Mouse (Mus musculus) neural tube, embryonic 13.5 days (tissue): ENCODE results near the gene Cela2a. TPM values are rescaled to one million over a fixed set of nuclear protein-coding genes. Genes with fewer than 3 reads are reported as not detected.

ENCODE experiments used
- ATAC-seq: fragments of 200-750 bp; cut with Nextera tagmentation; 2 replicates; pipeline ENCODE4 v1.8.0; 2017; ENCODE audit warnings: low read depth, mild to moderate bottlenecking, moderate TSS enrichment, moderate library complexity
- H3K27ac ChIP-seq: fragments of 300-500 bp; sonication (generic); replicated peaks from 2 replicates; pipeline ENCODE4 v1.5.1; 2015; ENCODE audit warnings: moderate library complexity, mild to moderate bottlenecking, inconsistent platforms
- H3K27me3 ChIP-seq: fragments of 300-500 bp; sonication (generic); 2 replicates; pipeline ENCODE4 v1.6.1; 2015; ENCODE audit warnings: mild to moderate bottlenecking, inconsistent platforms
- H3K36me3 ChIP-seq: fragments of 300-500 bp; sonication (generic); 2 replicates; pipeline ENCODE4 v1.6.1; 2015; ENCODE audit warnings: mild to moderate bottlenecking, inconsistent platforms
- H3K4me1 ChIP-seq: fragments of 300-500 bp; sonication (generic); replicated peaks from 2 replicates; pipeline ENCODE4 v1.6.1; 2015; ENCODE audit warnings: inconsistent platforms
- H3K4me2 ChIP-seq: fragments of 300-500 bp; sonication (generic); 2 replicates; pipeline ENCODE4 v1.6.1; 2015; ENCODE audit warnings: inconsistent platforms, mild to moderate bottlenecking, moderate library complexity
- H3K4me3 ChIP-seq: fragments of 300-500 bp; sonication (generic); 2 replicates; pipeline ENCODE4 v1.5.1; 2015; ENCODE audit warnings: mild to moderate bottlenecking, inconsistent platforms
- H3K9ac ChIP-seq: fragments of 300-500 bp; sonication (generic); 2 replicates; pipeline ENCODE4 v1.6.1; 2015; ENCODE audit warnings: moderate library complexity, mild to moderate bottlenecking, inconsistent platforms
- H3K9me3 ChIP-seq: fragments of 300-500 bp; sonication (generic); 2 replicates; pipeline ENCODE4 v1.6.1; 2016; ENCODE audit warnings: inconsistent platforms
- WGBS: fragments of 180-500 bp; shearing (Covaris S2); methylation state at CpG from one replicate; pipeline ENCODE4 v1.1.7; 2015; 5-methylcytosine and 5-hydroxymethylcytosine counted together
- polyA plus RNA-seq: library from polyadenylated mRNA; unstranded; fragments of >200 nt; fragmentation: Nextera tagmentation; extraction: Ambion mirVana; gene quantifications from 2 replicates; pipeline ENCODE4 v1.2.1, GENCODE M21; 2015

Gene Cela2a
- polyA plus RNA-seq, 1 experiment from 2014 or later = not detected

GRCm38 (mm10) chr4:141817706-141818105 is 8.3 kb downstream of the Cela2a start:
- WGBS = 62% methylated on average over 10 of the region's 10 CpGs

GRCm38 (mm10) chr4:141816776-141817655 is 8.9 kb downstream of the Cela2a start:
- H3K4me2 ChIP-seq = no peak overlapping the region
- H3K36me3 ChIP-seq = peaks cover 41% of the 10 kb centered on the region
- no peak for ATAC-seq
- H3K4me3 ChIP-seq = no peak overlapping the region
- no peaks in the 10 kb centered on the region for H3K27me3 ChIP-seq
- H3K27ac ChIP-seq = no peak overlapping the region
- no peaks in the 10 kb centered on the region for H3K9me3 ChIP-seq
- H3K4me1 ChIP-seq = peaks cover 5% of the 10 kb centered on the region
- H3K9ac ChIP-seq = no peak overlapping the region
- 68% methylated on average over 14 of the region's 14 CpGs for WGBS

More at GRCm38 (mm10) chr4:141817706-141818105, 8.3 kb downstream of the Cela2a start:
- Histone ChIP-seq H3K9ac (no peak overlapping the region), H3K4me1 (peaks cover 5% of the 10 kb centered on the region), H3K36me3 (peaks cover 34% of the 10 kb centered on the region), H3K27me3 (no peaks in the 10 kb centered on the region), H3K4me3 (no peak overlapping the region), H3K9me3 (no peaks in the 10 kb centered on the region), H3K27ac (no peak overlapping the region), H3K4me2 (no peak overlapping the region)
- ATAC-seq = no peak

- no peaks in the 10 kb centered on the region for H3K9me3 ChIP-seq
- peaks cover 48% of the 10 kb centered on the region for H3K36me3 ChIP-seq
- 82% methylated on average over 7 of the region's 7 CpGs for WGBS
- H3K27me3 ChIP-seq = no peaks in the 10 kb centered on the region
- H3K4me2 ChIP-seq = no peak overlapping the region
- peak overlapping the region; percentile 65 for H3K27ac ChIP-seq
- ATAC-seq = no peak
- no peak overlapping the region for H3K4me3 ChIP-seq
- H3K9ac ChIP-seq = no peak overlapping the region
- peaks cover 5% of the 10 kb centered on the region for H3K4me1 ChIP-seq
Measured at GRCm38 (mm10) chr4:141816267-141816666, 9.7 kb downstream of the Cela2a start.

GRCm38 (mm10) chr4:141811375-141811774 is 14.6 kb downstream of the Cela2a start:
- Histone ChIP-seq H3K4me2 (no peak overlapping the region), H3K9ac (no peak overlapping the region), H3K9me3 (no peaks in the 10 kb centered on the region), H3K27ac (no peak overlapping the region), H3K4me1 (peaks cover 5% of the 10 kb centered on the region), H3K4me3 (no peak overlapping the region), H3K27me3 (no peaks in the 10 kb centered on the region), H3K36me3 (peaks cover 95% of the 10 kb centered on the region)
- 95% methylated on average over 7 of the region's 7 CpGs for WGBS
- no peak for ATAC-seq

GRCm38 (mm10) chr4:141810975-141811374 is 15.0 kb downstream of the Cela2a start:
- Histone ChIP-seq H3K4me3 (no peak overlapping the region), H3K27me3 (no peaks in the 10 kb centered on the region), H3K4me1 (peaks cover under 1% of the 10 kb centered on the region; the same call in 1 of the 2 replicates), H3K9ac (no peak overlapping the region), H3K4me2 (no peak overlapping the region), H3K27ac (no peak overlapping the region), H3K9me3 (no peaks in the 10 kb centered on the region), H3K36me3 (peaks cover 95% of the 10 kb centered on the region)
- WGBS = 100% methylated on average over 2 of the region's 2 CpGs
- ATAC-seq = no peak

- H3K4me3 ChIP-seq = no peak overlapping the region
- WGBS = 80% methylated on average over 8 of the region's 8 CpGs
- H3K4me1 ChIP-seq = no peaks in the 10 kb centered on the region
- H3K27me3 ChIP-seq = no peaks in the 10 kb centered on the region
- peaks cover 97% of the 10 kb centered on the region for H3K36me3 ChIP-seq
- H3K4me2 ChIP-seq = no peak overlapping the region
- H3K9ac ChIP-seq = no peak overlapping the region
- H3K9me3 ChIP-seq = no peaks in the 10 kb centered on the region
- no peak overlapping the region for H3K27ac ChIP-seq
- ATAC-seq = peak; percentile 52; the same call in 1 of the 2 replicates
Measured at GRCm38 (mm10) chr4:141809850-141810464, 16.0 kb downstream of the Cela2a start.

GRCm38 (mm10) chr4:141805886-141806285 is 20.1 kb downstream of the Cela2a start:
- no peaks in the 10 kb centered on the region for H3K4me1 ChIP-seq
- no peak overlapping the region for H3K27ac ChIP-seq
- no peak for ATAC-seq
- 97% methylated on average over 8 of the region's 8 CpGs for WGBS
- H3K4me3 ChIP-seq = no peak overlapping the region
- H3K4me2 ChIP-seq = no peak overlapping the region
- no peak overlapping the region for H3K9ac ChIP-seq
- H3K9me3 ChIP-seq = no peaks in the 10 kb centered on the region
- H3K27me3 ChIP-seq = no peaks in the 10 kb centered on the region
- H3K36me3 ChIP-seq = peaks cover 79% of the 10 kb centered on the region

- H3K9me3 ChIP-seq = no peaks in the 10 kb centered on the region
- no peak overlapping the region for H3K4me3 ChIP-seq
- no peak for ATAC-seq
- no peak overlapping the region for H3K4me2 ChIP-seq
- no peak overlapping the region for H3K9ac ChIP-seq
- H3K36me3 ChIP-seq = peaks cover 64% of the 10 kb centered on the region
- H3K27ac ChIP-seq = no peak overlapping the region
- WGBS = 95% methylated on average over 4 of the region's 4 CpGs
- H3K27me3 ChIP-seq = no peaks in the 10 kb centered on the region
- H3K4me1 ChIP-seq = no peaks in the 10 kb centered on the region
Measured at GRCm38 (mm10) chr4:141804105-141804504, 21.9 kb downstream of the Cela2a start.

GRCm38 (mm10) chr4:141797545-141797944 is 28.4 kb downstream of the Cela2a start:
- no peak overlapping the region for H3K9ac ChIP-seq
- WGBS = 94% methylated on average over 5 of the region's 5 CpGs
- no peak overlapping the region for H3K4me2 ChIP-seq
- no peaks in the 10 kb centered on the region for H3K27me3 ChIP-seq
- peaks cover 29% of the 10 kb centered on the region for H3K4me1 ChIP-seq
- no peak overlapping the region for H3K27ac ChIP-seq
- peaks cover 19% of the 10 kb centered on the region for H3K36me3 ChIP-seq
- no peak for ATAC-seq
- no peaks in the 10 kb centered on the region for H3K9me3 ChIP-seq
- H3K4me3 ChIP-seq = no peak overlapping the region

- WGBS = 91% methylated on average over 4 of the region's 4 CpGs
- H3K4me1 ChIP-seq = peaks cover 29% of the 10 kb centered on the region
- H3K27me3 ChIP-seq = no peaks in the 10 kb centered on the region
- no peak overlapping the region for H3K4me2 ChIP-seq
- H3K36me3 ChIP-seq = peaks cover 18% of the 10 kb centered on the region
- H3K9ac ChIP-seq = 0 out of 2 replicates have a peak overlapping the region, but pooled peaks have one; percentile 3
- H3K27ac ChIP-seq = no peak overlapping the region
- H3K4me3 ChIP-seq = no peak overlapping the region
- no peak for ATAC-seq
- no peaks in the 10 kb centered on the region for H3K9me3 ChIP-seq
Measured at GRCm38 (mm10) chr4:141796954-141797353, 29.0 kb downstream of the Cela2a start.

- no peak overlapping the region for H3K27ac ChIP-seq
- H3K9me3 ChIP-seq = no peaks in the 10 kb centered on the region
- no peak for ATAC-seq
- no peaks in the 10 kb centered on the region for H3K27me3 ChIP-seq
- no peak overlapping the region for H3K4me3 ChIP-seq
- 86% methylated on average over 7 of the region's 7 CpGs for WGBS
- H3K4me2 ChIP-seq = no peak overlapping the region
- H3K4me1 ChIP-seq = peaks cover 33% of the 10 kb centered on the region
- peaks cover 18% of the 10 kb centered on the region for H3K36me3 ChIP-seq
- H3K9ac ChIP-seq = 0 out of 2 replicates have a peak overlapping the region, but pooled peaks have one; percentile 3
Measured at GRCm38 (mm10) chr4:141796356-141796755, 29.6 kb downstream of the Cela2a start.

- H3K9ac ChIP-seq = peak overlapping the region; percentile 77
- H3K4me2 ChIP-seq = peak overlapping the region; percentile 65
- H3K27ac ChIP-seq = peak overlapping the region; percentile 92
- WGBS = 16% methylated on average over 5 of the region's 5 CpGs
- peaks cover 18% of the 10 kb centered on the region for H3K36me3 ChIP-seq
- no peaks in the 10 kb centered on the region for H3K27me3 ChIP-seq
- no peak for ATAC-seq
- H3K9me3 ChIP-seq = no peaks in the 10 kb centered on the region
- peak overlapping the region; percentile 66 for H3K4me3 ChIP-seq
- H3K4me1 ChIP-seq = peaks cover 45% of the 10 kb centered on the region
Measured at GRCm38 (mm10) chr4:141794152-141794535, 31.8 kb downstream of the Cela2a start.
